Mouse (Mus musculus): ENCODE measurements at regions not wholly inside any gene's neighbourhood (a gene's known extent, or its start where the extent isn't known, plus 50 kb on each side); places are given as distances from the start of the nearest gene placed in this dataset.

- TF ChIP-seq CTCF (conservative IDR thresholded peaks at IDR 0.05; ENCODE audit: insufficient read depth, insufficient read length, low read depth, low read length) (no peak), POLR2A (IDR thresholded peaks at IDR 0.05; ENCODE audit: low read depth, low read length) (no peak)
Measured at GRCm38 (mm10) chr16:73182776-73183175, 874.7 kb downstream of the Robo1 start.
